Mouse (Mus musculus) forebrain, embryonic 11.5 days (tissue): ENCODE results near the gene Rarb. TPM values are rescaled to one million over a fixed set of nuclear protein-coding genes. Genes with fewer than 3 reads are reported as not detected.

Experiments used
- ATAC-seq: fragments of 200-750 bp; cut with Nextera tagmentation; replicated peaks from 2 replicates; pipeline ENCODE4 v1.8.0; 2017; ENCODE audit warnings: moderate TSS enrichment; ENCODE audit not compliant: low FRiP score
- DNase-seq: peaks from one replicate; pipeline ENCODE4 v3.0.0-alpha.2; 2017; ENCODE audit warnings: low spot score
- H3K27ac ChIP-seq: fragments of 300-500 bp; sonication (generic); 2 replicates; pipeline ENCODE4 v1.5.1; 2014; ENCODE audit warnings: low read depth, low read length
- H3K27me3 ChIP-seq: fragments of 300-500 bp; sonication (generic); 2 replicates; pipeline ENCODE4 v1.6.1; 2014; ENCODE audit warnings: mild to moderate bottlenecking, low read length, mixed read lengths; ENCODE audit not compliant: control insufficient read depth, insufficient read depth
- H3K36me3 ChIP-seq: fragments of 300-500 bp; sonication (generic); 2 replicates; pipeline ENCODE4 v1.6.1; 2014; ENCODE audit warnings: mild to moderate bottlenecking, low read length, moderate library complexity, mixed read lengths; ENCODE audit not compliant: control insufficient read depth, insufficient read depth
- H3K4me1 ChIP-seq: fragments of 300-500 bp; sonication (generic); replicated peaks from 2 replicates; pipeline ENCODE4 v1.6.1; 2014; ENCODE audit warnings: low read length, mixed read lengths; ENCODE audit not compliant: control insufficient read depth, insufficient read depth
- H3K4me2 ChIP-seq: fragments of 300-500 bp; sonication (generic); 2 replicates; pipeline ENCODE4 v1.6.1; 2014; ENCODE audit warnings: low read depth, mild to moderate bottlenecking, low read length, moderate library complexity, mixed read lengths; ENCODE audit not compliant: severe bottlenecking
- H3K4me3 ChIP-seq: fragments of 300-500 bp; sonication (generic); 2 replicates; pipeline ENCODE4 v1.5.1; 2014; ENCODE audit warnings: low read depth, low read length
- H3K9ac ChIP-seq: fragments of 300-500 bp; sonication (generic); 2 replicates; pipeline ENCODE4 v1.6.1; 2014; ENCODE audit warnings: low read length
- H3K9me3 ChIP-seq: fragments of 300-500 bp; sonication (generic); 2 replicates; pipeline ENCODE4 v1.6.1; 2016; ENCODE audit warnings: low read length, mixed read lengths; ENCODE audit not compliant: control insufficient read depth
- WGBS: fragments of 180-500 bp; shearing (Covaris S2); extraction: QIAGEN DNeasy Blood & Tissue Kit; methylation state at CpG from one replicate; pipeline ENCODE4 v1.1.7; 2014; 5-methylcytosine and 5-hydroxymethylcytosine counted together
- polyA plus RNA-seq: library from polyadenylated mRNA; unstranded; fragments of >200 nt; fragmentation: Nextera tagmentation; extraction: Ambion mirVana; gene quantifications from 2 replicates; pipeline ENCODE4 v1.2.1, GENCODE M21; 2014

Rarb gene
- polyA plus RNA-seq, 1 experiment from 2014 or later = 15.8 TPM

- Histone ChIP-seq H3K27me3 (no peaks in the 10 kb centered on the region), H3K9me3 (no peaks in the 10 kb centered on the region)
- 84% methylated on average over 2 of the region's 2 CpGs for WGBS
Measured at GRCm38 (mm10) chr14:16479521-16479920, 339.4 kb downstream of the Rarb start.

GRCm38 (mm10) chr14:16478606-16479323, 340.2 kb downstream of the Rarb start:
- Histone ChIP-seq H3K36me3 (no peaks in the 10 kb centered on the region), H3K27me3 (no peaks in the 10 kb centered on the region), H3K4me3 (no peak overlapping the region), H3K4me2 (no peak overlapping the region), H3K9ac (no peak overlapping the region), H3K4me1 (no peaks in the 10 kb centered on the region), H3K9me3 (no peaks in the 10 kb centered on the region), H3K27ac (no peak overlapping the region)
- WGBS = 91% methylated on average over 1 of the region's 1 CpGs
- DNase-seq = no peak
- ATAC-seq = no peak

More at GRCm38 (mm10) chr14:16479521-16479920, 339.4 kb downstream of the Rarb start:
- H3K4me3 ChIP-seq = no peak overlapping the region
- ATAC-seq = no peak
- H3K36me3 ChIP-seq = no peaks in the 10 kb centered on the region
- H3K4me2 ChIP-seq = no peak overlapping the region
- no peak for DNase-seq
- H3K27ac ChIP-seq = no peak overlapping the region
- H3K9ac ChIP-seq = no peak overlapping the region
- H3K4me1 ChIP-seq = no peaks in the 10 kb centered on the region

- H3K27ac ChIP-seq = no peak overlapping the region
- WGBS = 54% methylated on average over 4 of the region's 4 CpGs
Measured at GRCm38 (mm10) chr14:16448269-16448987, 370.5 kb downstream of the Rarb start.

GRCm38 (mm10) chr14:16447587-16447986, 371.4 kb downstream of the Rarb start:
- 40% methylated on average over 3 of the region's 3 CpGs for WGBS
- Histone ChIP-seq H3K36me3 (no peaks in the 10 kb centered on the region), H3K4me2 (no peak overlapping the region), H3K4me3 (no peak overlapping the region), H3K9ac (no peak overlapping the region), H3K27ac (no peak overlapping the region), H3K4me1 (no peaks in the 10 kb centered on the region), H3K9me3 (no peaks in the 10 kb centered on the region), H3K27me3 (no peaks in the 10 kb centered on the region)
- DNase-seq (peak; percentile 61), ATAC-seq (peak; percentile 78)

More at GRCm38 (mm10) chr14:16448269-16448987, 370.5 kb downstream of the Rarb start:
- ATAC-seq = peak; percentile 73
- Histone ChIP-seq H3K36me3 (no peaks in the 10 kb centered on the region), H3K4me3 (no peak overlapping the region), H3K4me2 (no peak overlapping the region), H3K9me3 (no peaks in the 10 kb centered on the region), H3K27me3 (no peaks in the 10 kb centered on the region), H3K4me1 (no peaks in the 10 kb centered on the region), H3K9ac (no peak overlapping the region)
- peak; percentile 73 for DNase-seq

- Histone ChIP-seq H3K36me3 (no peaks in the 10 kb centered on the region), H3K4me1 (no peaks in the 10 kb centered on the region), H3K9ac (no peak overlapping the region), H3K4me2 (no peak overlapping the region), H3K4me3 (no peak overlapping the region), H3K27me3 (no peaks in the 10 kb centered on the region), H3K9me3 (no peaks in the 10 kb centered on the region), H3K27ac (no peak overlapping the region)
- DNase-seq = no peak
- no peak for ATAC-seq
- 76% methylated on average over 4 of the region's 4 CpGs for WGBS
Measured at GRCm38 (mm10) chr14:16444859-16445258, 374.1 kb downstream of the Rarb start.

GRCm38 (mm10) chr14:16439385-16440126, 379.4 kb downstream of the Rarb start:
- no peaks in the 10 kb centered on the region for H3K36me3 ChIP-seq
- H3K27ac ChIP-seq = no peak overlapping the region
- H3K4me2 ChIP-seq = no peak overlapping the region
- no peak overlapping the region for H3K9ac ChIP-seq
- no peak overlapping the region for H3K4me3 ChIP-seq
- no peak for DNase-seq
- WGBS = 80% methylated on average over 6 of the region's 6 CpGs
- H3K4me1 ChIP-seq = no peaks in the 10 kb centered on the region
- ATAC-seq = no peak
- no peaks in the 10 kb centered on the region for H3K27me3 ChIP-seq
- no peaks in the 10 kb centered on the region for H3K9me3 ChIP-seq

GRCm38 (mm10) chr14:16437386-16437785, 381.6 kb downstream of the Rarb start:
- Histone ChIP-seq H3K27me3 (no peaks in the 10 kb centered on the region), H3K9me3 (no peaks in the 10 kb centered on the region), H3K9ac (no peak overlapping the region), H3K36me3 (no peaks in the 10 kb centered on the region), H3K27ac (no peak overlapping the region), H3K4me1 (no peaks in the 10 kb centered on the region), H3K4me2 (no peak overlapping the region), H3K4me3 (no peak overlapping the region)
- WGBS = 91% methylated on average over 4 of the region's 4 CpGs
- DNase-seq = no peak
- ATAC-seq = no peak

- no peaks in the 10 kb centered on the region for H3K9me3 ChIP-seq
- H3K9ac ChIP-seq = no peak overlapping the region
- H3K36me3 ChIP-seq = peaks cover 3% of the 10 kb centered on the region; the same call in 1 of the 2 replicates
- DNase-seq = peak; percentile 69
- H3K4me1 ChIP-seq = no peaks in the 10 kb centered on the region
- no peak overlapping the region for H3K27ac ChIP-seq
- H3K4me3 ChIP-seq = no peak overlapping the region
- ATAC-seq = peak; percentile 47
- no peaks in the 10 kb centered on the region for H3K27me3 ChIP-seq
- WGBS = 52% methylated on average over 3 of the region's 3 CpGs
- no peak overlapping the region for H3K4me2 ChIP-seq
Measured at GRCm38 (mm10) chr14:16434396-16435171, 384.4 kb downstream of the Rarb start.
